Mouse (Mus musculus) granulocyte monocyte progenitor cell, adult 5-6 weeks (primary cell): ENCODE measurements around the gene Rpn1. TPM values are rescaled to one million over a fixed set of nuclear protein-coding genes. Genes with fewer than 3 reads are reported as not detected.
"Not testable (repeated sequence)": the region's sequence is repeated elsewhere in the genome, so short reads cannot be mapped to it uniquely, and the experiment has no call there.

Experiments
- ATAC-seq: replicated peaks from 2 replicates; pipeline ENCODE4 v1.8.0; 2016; ENCODE audit warnings: mild to moderate bottlenecking, moderate TSS enrichment, inconsistent platforms; ENCODE audit not compliant: poor library complexity, severe bottlenecking
- total RNA-seq, 2 experiments: library from RNA; stranded (forward) in 1 of 2; stranded (reverse) in 1 of 2; fragments of 200-712, 200-1000 nt in 1 of 2; fragments of >200 nt in 1 of 2; fragmentation: Nextera tagmentation in 1 of 2; gene quantifications; 2 replicates each; pipeline ENCODE4 v1.2.3; 2014 to 2017

Rpn1 gene
- total RNA-seq, 2 experiments from 2014 or later, result 254 to 482 TPM

DNA sequence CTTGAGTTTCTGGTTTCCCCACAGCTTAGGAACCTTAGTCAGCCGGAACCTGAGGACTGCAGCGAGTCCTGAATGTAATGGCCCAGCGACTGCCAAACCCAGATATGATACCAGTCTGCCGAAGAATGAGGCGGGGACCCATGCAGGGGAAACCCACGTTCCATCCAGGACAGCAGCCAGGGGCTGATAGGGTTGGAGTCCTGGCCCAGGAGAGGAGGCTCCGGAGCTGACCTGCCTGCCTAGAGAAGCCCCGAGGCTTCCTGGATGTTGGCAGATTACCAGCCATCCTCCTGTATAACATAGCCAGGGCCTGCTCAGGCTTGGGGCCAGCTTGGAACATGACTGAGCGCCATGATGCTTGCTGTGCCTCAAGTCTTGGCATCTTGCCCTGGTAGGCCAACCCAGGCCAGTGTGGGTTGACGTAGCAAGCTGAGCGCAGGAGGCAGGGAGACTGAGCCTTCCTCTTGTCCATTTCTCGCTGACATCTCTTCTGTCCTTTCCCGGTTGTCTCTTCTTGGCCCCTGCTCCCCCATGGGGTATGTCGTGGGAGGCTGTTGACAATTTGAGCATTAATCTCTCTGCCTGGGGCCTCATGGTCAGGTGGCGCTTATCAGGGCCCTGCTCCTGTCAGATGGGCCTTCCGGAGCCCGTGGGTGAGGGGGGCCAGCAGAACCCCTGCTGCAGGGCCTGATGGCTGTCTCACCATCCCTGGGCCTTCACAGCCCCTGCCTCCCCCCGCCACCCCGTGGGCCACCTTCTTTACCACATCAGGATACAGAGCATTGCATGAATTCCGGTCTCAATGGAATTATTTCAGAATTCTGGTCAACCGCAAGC is 32.3 kb downstream of the Rpn1 start:
- ATAC-seq, result peak; percentile 82

DNA sequence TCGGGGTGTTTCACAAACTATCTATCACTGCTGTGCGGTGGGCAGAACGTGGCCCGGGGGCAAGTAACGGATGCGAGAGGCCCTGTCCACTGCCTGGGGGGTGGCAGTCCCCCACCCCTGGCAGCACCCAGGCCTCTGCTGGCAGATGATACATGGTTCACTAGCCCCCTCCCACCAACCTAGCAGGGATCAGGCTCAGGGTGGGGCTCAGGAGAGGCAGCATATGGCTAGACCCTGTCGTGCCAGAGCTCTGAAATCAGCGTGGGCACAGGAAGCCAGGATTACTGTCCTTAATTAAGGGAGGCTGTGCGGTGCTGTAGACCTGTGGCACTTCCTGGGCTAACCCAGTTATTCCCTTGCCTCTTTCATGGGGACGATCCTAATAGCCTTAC is 32.9 kb downstream of the Rpn1 start:
- no peak for ATAC-seq

DNA sequence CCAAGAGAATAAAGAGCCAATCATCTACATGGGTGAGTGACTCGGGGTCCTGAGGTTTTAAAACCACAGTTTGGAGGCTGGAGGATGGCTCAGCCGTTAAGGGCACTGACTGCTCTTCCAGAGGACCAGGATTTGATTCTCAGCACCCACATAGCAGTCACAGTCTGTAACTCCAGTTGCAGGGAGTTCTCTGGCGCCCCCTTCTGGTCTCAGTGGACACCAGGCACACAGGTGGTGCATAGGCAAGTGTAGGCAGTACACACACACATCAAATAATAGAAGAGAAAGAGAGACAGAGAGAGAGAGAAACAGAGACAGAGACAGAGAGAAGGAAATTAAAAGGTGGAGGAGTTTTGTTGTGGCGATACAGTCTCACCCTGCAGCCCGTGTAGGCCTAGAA is 35.0 kb downstream of the Rpn1 start:
- ATAC-seq, result no peak

DNA sequence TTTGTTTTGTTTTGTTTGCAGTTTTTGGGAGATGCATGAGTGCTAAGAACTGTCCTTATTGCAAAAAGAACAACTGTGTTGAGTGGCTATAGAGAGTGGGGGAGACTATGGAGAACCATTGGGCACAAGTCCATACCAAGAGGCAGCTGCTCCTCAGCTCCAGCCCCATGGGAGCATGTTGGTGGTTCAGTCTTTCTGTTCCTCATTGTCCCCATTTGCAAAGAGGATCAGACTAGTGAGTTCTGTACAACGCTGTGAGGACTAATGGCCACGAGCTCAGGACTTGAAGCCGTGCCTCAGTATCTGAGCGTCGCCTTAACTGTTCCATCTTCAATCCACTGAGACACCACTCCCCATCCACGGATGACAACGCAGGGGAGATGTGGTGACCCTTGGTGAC is 36.5 kb downstream of the Rpn1 start:
- ATAC-seq, result no peak

DNA sequence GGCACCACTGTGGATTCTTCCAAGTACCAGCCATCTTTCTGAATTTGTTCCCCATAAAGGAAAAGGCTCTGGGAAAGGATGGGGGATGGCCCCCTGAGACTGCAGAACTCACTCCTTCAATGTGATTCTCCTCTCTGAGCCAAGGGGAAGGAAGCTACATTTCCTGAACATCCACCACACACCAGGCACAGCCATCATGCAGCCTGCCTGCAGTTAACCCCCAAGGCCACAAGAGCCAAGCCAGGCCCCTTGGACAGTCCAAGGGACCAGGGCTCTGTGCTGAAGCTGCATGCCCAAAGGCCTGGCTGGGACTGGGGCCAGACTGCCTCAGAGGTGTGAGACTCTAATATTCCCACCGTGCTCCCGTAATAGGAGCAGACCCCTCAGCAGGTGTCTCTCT is 37.5 kb downstream of the Rpn1 start:
- ATAC-seq, result peak; percentile 33

DNA sequence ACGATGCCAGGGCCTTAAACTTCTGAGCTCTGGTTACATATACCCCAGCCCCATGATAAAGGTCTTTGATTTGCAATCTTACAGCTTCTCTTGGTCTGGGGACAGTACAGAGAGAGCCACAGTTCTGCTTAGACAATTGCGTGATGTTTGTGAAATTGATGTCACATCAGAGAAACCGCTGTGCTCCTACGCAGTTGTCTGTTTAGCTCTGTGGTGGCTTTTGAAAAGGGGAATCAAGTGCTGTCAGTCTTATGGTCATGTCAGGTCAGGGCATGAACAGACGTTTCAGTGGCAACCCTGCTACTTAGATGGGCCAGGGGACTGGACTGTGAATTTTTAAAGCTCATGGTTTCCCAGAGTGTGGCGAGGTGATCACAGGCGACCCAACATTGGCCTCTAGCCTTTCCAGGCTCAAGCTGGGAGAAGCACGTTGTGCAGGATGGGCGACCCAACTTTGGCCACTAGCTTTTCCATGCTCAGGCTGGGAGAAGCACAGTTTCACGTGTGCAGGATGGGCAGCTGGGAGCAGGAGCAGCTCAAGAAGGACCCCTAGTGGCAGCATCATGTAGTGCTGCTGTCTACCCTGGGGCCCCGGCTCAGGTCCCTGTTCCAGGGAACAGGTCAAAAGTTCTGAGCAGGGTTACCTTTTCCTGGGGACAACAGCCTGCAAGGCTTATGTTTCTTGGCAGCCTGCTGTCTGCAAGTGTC is 39.0 kb downstream of the Rpn1 start:
- peak; percentile 71 for ATAC-seq

DNA sequence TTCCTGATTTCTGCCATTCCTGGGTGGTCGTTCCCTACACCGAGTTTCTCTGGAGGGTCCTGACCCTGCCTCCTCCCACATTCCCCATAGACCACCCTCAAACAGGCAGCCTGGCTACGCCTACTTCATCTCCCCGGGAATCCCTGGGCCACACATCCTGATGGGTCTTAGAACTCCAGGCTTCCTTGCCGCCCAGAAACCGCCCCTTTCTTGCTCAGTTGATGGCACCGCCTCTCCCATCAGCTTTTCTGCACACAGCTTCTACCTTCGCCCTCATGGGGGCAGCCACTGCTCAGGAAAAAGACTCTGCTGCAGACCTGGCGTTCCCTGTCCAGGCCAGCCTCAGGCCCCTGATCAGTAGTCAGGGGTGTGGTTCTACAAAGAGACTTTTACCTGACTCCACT is 39.6 kb downstream of the Rpn1 start:
- ATAC-seq, result peak; percentile 68

DNA sequence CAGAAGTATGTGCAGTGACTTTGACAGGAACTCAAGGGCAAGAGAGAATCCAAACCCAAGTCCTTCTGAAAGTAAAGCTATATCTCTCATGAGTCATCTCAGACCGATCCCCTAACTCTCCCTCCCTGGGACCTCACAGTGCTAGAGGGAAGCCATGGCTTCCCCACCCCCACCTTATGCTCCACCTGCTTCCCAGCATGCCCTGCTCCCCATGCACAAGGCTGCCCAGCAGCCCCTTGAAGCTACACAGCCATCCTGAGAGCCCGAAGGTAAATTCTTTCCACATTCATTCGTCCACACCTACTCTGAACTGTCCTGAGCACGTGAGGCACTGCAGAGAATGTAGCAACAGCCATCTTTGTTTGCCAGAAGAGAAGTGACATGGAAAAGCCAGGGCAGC is 40.3 kb downstream of the Rpn1 start:
- ATAC-seq, result no peak

DNA sequence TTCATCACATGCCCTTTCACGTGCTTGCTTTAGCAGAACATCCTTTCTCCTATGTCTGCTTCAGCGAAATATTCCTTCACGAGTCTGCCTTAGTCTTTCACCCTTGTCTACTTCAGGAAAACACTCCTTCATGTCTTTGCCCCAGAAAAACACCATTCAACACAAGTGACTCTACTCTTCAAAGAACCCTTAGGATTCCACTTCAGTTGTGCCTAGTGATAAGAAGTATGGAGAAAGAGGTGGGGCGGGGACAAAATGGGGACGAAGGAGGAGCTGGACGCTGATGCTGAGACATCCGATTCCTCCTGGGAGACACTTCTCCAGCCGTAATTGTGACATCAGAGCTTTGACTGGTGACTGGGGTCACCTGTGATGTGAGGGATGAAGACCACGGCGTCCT is 41.5 kb downstream of the Rpn1 start:
- ATAC-seq, result not testable (repeated sequence)

DNA sequence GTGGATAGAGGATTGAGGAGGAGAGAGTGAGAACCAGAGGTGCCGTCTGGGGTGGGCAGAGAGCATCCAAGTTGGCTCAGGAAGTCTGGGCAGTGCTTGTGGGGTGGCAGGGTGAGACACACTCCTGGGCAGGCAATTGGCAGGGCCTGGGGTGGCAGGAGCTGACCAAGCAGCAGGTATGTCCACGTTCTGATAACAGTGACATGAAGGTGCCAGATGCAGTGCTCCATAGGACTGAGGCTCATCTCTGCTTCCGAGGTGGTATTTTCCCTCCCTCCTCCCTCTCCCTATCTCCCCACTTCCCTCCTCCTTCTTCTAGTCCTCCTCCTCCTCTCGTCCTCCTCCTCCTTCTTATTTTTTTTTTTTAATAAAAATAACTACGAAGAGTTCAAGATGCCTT is 47.2 kb downstream of the Rpn1 start:
- ATAC-seq, result no peak

DNA sequence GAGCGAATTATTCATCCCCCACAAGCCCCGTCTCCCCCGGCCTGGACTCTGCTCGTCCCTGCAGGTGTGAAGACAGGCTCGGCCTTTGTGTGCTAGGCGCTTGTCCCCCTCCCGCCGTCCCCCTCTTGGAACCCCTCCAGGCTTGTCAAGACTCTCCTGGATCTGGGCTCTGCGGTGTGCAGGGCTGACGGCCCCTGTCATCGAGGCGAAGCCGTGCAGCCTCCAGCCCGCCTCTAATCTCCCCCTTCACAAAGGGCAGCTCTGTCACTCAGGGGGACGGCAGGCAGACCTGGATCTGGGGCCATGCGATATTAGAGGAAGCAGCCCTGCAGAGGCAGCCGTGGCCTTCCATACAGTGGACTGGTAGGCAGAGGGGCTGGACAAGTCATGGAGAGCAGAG is 47.8 kb downstream of the Rpn1 start:
- ATAC-seq, result peak; percentile 33; the same call in 1 of the 2 replicates

DNA sequence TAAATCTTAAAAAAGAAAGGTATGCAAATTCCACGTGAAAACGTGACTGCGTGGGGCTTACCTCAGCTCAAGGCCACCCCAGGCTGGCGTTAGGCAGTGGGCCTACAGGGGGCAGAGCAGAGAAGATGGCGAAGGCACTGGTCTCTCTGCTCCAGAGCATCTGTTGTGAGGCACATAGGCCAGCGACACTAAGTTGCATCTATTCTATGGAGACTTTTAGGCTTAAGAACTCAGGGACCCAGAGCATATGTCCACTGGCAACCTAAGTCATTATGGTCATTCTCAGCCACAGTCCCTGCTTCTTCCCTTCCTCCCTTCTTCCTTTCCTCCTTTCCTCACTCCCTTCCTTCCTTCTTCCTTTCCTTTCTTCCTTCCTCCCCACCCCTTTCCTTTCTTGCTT is 48.8 kb downstream of the Rpn1 start:
- no peak for ATAC-seq

DNA sequence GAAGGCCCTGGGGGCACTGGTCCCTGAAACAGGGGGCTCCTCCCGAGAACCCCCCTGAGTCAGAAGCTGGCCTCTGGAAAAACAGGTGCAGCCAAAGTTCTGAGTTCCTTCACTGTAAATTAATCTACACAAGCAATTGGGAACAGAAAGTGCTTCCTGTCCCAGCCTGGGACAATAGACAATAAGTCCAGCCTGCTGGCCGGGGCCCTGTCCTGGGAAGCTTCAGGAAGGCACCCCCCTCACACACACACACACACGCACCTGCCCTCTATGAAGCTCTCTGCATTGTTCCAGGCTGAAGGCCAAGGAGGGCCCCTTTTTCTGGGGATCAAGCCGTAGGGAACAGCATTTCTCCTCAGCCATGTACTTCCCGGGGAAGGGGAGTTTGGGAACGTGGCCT is 49.6 kb downstream of the Rpn1 start:
- no peak for ATAC-seq

DNA sequence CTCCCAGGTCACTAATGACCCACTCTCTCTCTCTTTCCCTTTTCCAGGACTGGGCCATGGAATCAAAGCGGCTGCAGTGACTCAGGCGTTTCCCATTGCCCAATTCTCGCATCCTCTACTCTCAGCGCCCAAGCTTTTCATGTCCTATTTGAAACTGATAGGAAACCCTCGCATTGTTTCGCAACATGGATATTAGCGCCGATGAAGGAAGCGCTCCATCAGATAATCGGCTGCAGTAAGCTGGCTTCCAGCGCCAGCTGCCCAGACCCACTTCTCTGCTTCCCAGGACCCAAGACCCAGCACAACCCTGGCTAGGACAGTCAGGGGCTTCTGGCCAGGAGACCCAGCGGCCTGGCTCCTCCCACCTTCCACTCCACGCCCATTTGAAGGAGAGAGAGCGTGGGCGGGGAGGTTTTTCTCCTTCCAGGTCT is 51.9 kb downstream of the Rpn1 start:
- peak; percentile 81 for ATAC-seq

DNA sequence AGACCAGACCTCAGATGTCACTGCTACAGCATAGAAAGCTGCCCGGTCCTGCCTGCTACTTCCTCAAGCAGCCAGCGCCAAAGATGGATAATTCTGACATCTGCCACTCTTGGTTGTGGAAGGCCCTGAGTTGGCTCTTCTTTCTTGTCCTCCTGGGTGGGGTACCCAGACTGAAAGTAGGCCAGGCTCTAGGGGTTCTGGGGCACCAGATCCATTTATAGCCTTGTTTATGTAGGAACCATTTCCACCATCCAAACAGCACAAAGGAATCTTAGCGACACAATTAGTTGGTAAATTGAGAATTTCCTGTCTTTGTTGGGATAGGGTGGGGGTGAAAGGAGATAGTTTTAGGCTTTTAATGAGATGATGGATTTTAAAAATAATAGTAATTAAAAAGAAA is 54.2 kb downstream of the Rpn1 start:
- ATAC-seq, result no peak

DNA sequence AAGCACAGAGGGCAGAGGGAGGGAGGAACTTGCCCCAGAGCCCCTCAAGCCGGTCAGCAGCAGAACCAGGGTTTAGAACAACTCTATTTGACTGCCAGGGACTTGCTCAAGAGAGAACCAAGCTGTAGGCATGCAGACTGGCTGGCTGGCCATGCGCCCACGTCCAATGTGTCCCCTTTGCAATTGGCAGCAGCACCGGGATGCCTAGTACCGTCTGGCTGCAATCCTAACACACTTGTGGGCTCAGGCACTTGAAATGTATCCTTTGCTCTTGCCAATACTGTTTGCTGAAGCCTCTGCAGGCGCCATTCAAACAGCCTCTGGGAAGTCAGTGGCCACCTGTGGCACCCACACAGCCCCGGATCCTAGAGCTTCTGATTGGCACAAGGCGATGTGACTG is 56.0 kb downstream of the Rpn1 start:
- ATAC-seq, result no peak

DNA sequence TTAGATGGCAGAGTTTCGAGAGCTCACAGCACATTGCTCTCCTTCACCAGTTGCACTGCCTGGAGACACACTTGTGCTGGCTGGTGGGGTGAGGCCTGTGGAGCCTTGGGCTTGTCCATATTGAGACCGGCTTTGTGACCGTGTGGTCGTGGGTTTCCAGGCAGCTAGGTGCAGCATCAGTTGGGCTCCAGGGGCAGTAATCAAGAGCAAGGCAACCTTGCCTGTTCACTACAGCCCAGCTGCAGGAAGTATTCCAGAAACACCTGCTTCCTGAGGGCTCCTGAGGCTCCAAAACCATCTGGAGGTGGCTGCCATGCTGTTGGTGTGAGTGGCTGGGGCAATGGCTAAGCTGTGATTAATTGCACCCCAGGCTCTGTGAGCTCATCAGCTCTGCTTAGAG is 61.5 kb downstream of the Rpn1 start:
- no peak for ATAC-seq

DNA sequence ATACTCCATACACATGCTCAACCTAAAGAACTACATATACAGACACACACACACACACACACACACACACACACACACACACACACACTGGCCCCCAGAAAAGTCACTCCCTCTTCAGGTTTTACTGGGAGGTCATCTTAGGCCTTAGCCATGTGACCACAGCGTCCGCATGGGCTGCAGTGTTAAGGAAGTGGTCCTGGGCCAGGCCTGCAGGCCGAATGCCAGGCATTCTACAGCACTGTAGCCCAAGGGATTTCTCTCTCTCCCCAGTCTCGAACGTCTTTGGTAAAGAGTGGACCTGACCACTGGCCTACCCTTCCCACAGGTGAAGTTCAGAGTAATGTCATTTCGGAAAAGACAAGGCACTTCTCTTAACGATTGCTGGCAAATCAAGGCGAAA is 62.3 kb downstream of the Rpn1 start:
- ATAC-seq, result peak; percentile 43; the same call in 1 of the 2 replicates

DNA sequence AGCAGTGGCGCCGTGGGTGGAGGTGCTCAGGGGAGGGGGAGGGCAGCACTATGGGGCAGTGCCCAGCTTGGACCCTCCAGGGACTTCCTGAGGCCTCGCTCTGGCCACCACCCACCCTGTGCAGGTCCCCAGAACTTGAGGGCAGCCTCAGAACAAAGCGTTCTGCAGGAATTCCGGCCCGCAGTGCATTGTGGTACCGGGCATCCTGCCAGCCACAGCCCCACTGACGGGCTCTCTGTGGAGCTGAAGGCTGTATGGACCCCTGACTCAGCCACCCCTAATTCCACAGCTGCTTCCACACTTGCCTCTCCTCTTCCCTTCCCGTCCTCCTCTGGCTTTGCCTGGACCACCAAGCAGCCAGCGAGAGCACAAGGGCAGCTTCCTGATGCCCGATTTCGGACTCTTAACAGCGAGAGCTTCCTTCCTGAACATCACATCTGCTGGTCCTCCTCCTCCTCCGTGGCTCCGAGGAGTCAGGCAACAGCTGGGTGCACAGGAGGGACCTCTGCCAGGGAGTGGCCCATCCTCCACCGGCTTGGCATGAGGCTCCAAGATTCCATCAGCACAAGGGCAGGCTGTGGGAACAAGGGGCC is 63.2 kb downstream of the Rpn1 start:
- peak; percentile 15 for ATAC-seq

DNA sequence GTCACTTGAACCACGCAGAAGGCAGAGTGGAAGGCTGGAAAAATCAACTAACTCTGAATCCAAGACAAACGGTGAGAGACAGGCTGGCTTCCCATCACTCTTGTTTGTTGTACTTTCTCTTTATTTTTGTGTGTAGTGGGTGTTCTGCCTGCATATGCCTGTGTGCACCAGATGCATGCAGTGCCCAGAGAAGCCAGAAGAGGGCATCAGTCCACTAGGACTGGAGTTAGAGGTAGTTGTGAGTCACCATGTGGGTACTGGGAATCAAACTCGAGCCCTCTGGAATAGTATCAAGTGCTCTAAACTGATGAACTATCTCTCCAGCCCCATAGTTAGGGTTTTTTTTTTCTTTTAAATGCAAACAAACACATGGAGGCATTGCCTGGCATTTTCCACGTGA is 67.1 kb downstream of the Rpn1 start:
- ATAC-seq, result no peak

DNA sequence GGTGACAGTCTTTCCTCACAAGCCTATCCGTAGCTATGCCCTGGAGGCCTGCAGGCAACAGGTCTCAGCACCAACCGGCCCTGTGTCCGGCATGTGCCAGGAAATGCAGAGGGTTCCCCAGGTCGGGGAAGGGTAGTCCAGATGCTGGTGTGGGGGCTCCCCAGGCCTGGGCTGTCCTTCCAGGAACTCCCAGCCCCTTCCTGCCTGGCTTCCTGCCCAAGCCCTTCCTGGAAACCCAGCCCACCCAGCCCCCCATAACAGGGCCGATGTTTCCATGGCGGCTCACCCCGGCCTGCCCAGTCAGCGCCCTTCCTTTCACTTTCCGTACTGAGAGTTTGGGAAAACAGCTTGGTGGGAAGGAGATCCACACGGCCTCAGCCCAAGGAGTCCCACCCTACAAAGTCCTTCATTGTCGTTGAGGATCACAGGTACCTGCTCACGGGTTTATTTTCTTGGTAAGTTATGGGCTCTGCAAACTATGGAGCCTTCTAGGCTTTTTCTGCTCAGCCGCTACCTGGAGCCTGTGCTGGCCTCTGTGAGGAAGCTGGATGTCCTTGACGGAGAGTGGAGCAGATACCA is 67.9 kb downstream of the Rpn1 start:
- ATAC-seq, result no peak
